13 mouse cellular contexts compared by ENCODE assay signal in the genomic region with DNA sequence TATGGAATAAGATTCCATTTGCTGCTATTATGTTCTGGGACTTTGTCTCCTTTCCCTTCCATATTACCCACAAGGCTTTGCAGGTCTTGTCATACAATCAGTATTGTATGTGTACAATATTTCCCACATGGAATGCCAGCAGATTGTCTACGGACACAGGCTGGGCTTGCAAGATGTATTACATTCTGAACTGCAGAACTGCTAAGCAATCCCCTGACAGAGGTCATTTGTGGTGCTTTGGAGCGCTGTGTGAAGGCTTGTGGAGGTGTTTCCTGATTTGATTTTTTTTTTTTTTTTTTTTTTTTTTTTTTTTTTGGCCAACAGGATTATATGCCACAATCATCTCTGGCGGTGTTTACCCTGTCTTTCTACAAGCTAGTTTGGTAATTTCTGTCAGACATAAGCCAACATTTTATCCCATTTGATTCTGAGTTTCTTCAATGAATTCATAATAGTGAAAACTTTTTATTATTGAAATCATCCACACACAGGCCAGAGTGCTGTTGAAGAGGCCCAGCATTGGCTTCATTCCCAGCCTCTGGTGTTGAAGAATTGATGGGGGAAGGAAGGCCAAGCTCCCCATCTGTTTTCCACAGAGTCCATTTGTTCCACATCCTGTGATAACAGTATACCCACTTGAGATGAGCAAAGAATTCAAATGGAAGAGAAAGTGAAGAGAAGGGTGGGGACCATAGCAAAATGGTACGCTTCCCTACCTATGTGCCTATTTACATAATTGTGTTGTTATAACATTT. TPM values are rescaled to one million over a fixed set of nuclear protein-coding genes. Genes with fewer than 3 reads are reported as not detected.
DNase-seq lines count a peak whose midpoint lies in the region; ATAC-seq and TF ChIP-seq lines count a peak whose summit lies in the region.
"Had no signal": no experiment of that assay in that cellular context is flagged by ENCODE, and none has a peak within 500 bp of the region (broad histone marks: within the 10 kb centered on the region; RNA-seq: fewer than 3 reads in every experiment).

No protein-coding gene starts in this region.

- H3K9ac ChIP-seq in embryonic facial prominence, embryonic 14.5 days (ENCODE audit: low read depth, low read length): no peak overlapping the region
- H3K9ac ChIP-seq in MEL (ENCODE audit: control insufficient read depth, low read depth, low read length, poor library complexity, severe bottlenecking): no peak overlapping the region
- no peak overlapping the region for H3K9ac ChIP-seq in heart, postnatal 0 days (replicated peaks; ENCODE audit: low read depth, low read length)

- DNase-seq in embryonic facial prominence, embryonic 14.5 days (ENCODE audit: low spot score): peak; percentile 69
- no peak for DNase-seq in embryonic facial prominence, embryonic 10.5 days (ENCODE audit: low spot score)
- peak in 1 of 2 experiments; percentile 38 for DNase-seq in layer of hippocampus, adult 2 months (ENCODE audit: low spot score in 2 of 2)
- DNase-seq in layer of hippocampus, postnatal 25 days (ENCODE audit: extremely low spot score in 1 of 2, low spot score in 1 of 2): no peak
- no peak for DNase-seq in MEL (ENCODE audit: low read depth, low spot score)
- peak; percentile 27 for DNase-seq in heart, postnatal 0 days (ENCODE audit: low spot score)
- no peak for DNase-seq in left cerebral cortex, adult 8-10 months (ENCODE audit: low spot score in 2 of 2)
- DNase-seq: adrenal gland, postnatal 36 days; B cell, adult 2 months; kidney, adult 8-10 months; thymus, postnatal 25 days had no signal

- no peak for TF ChIP-seq CTCF in layer of hippocampus, adult 2 months (conservative IDR thresholded peaks at IDR 0.05)
- no peak for TF ChIP-seq CTCF in MEL (IDR thresholded peaks at IDR 0.05 in 2 of 3, conservative IDR thresholded peaks at IDR 0.05 in 1 of 3; ENCODE audit: control insufficient read depth in 1 of 3, insufficient read depth in 1 of 3, low read depth in 2 of 3, low read length in 3 of 3, poor library complexity in 1 of 3, severe bottlenecking in 1 of 3)
- no peak for TF ChIP-seq CTCF in heart, postnatal 0 days (IDR thresholded peaks at IDR 0.05; ENCODE audit: low read depth)

- TF ChIP-seq EP300 in MEL (IDR thresholded peaks at IDR 0.05; ENCODE audit: low read depth in 1 of 2, low read length in 2 of 2): no peak
- no peak for TF ChIP-seq EP300 in heart, postnatal 0 days (IDR thresholded peaks at IDR 0.05; ENCODE audit: low read depth)

- no peaks in the 10 kb centered on the region for H3K79me2 ChIP-seq in MEL (ENCODE audit: control insufficient read depth, insufficient read depth, low read length, poor library complexity)

- no peak overlapping the region for H3K4me3 ChIP-seq in embryonic facial prominence, embryonic 14.5 days (ENCODE audit: low read depth, low read length)
- no peak overlapping the region for H3K4me3 ChIP-seq in embryonic facial prominence, embryonic 10.5 days
- no peak overlapping the region for H3K4me3 ChIP-seq in layer of hippocampus, adult 2 months
- no peak overlapping the region for H3K4me3 ChIP-seq in MEL (ENCODE audit: control insufficient read depth in 1 of 2, insufficient read depth in 1 of 2, low read depth in 2 of 2, low read length in 2 of 2)
- no peak overlapping the region for H3K4me3 ChIP-seq in heart, postnatal 0 days (ENCODE audit: low read depth, low read length)

- ATAC-seq in embryonic facial prominence, embryonic 14.5 days (ENCODE audit: low read depth): no peak
- peak; percentile 49 for ATAC-seq in heart, postnatal 0 days (ENCODE audit: insufficient read depth, low read depth)
- no peak for ATAC-seq in activated CD4-positive, CD25-positive, alpha-beta regulatory T cell, adult 4 months
- ATAC-seq: Patski had no signal

- TF ChIP-seq POLR2A in MEL (IDR thresholded peaks at IDR 0.05; ENCODE audit: control insufficient read depth in 1 of 2, insufficient read depth in 1 of 2, low read depth in 1 of 2, low read length in 2 of 2, poor library complexity in 1 of 2): no peak

- 50% methylated on average over 4 of the region's 4 CpGs for whole genome bisulfite sequencing in embryonic facial prominence, embryonic 14.5 days
- 83% methylated on average over 4 of the region's 4 CpGs for WGBS in embryonic facial prominence, embryonic 10.5 days
- 41% methylated on average over 4 of the region's 4 CpGs for whole genome bisulfite sequencing in heart, postnatal 0 days

- no peaks in the 10 kb centered on the region for H3K27me3 ChIP-seq in embryonic facial prominence, embryonic 14.5 days (replicated peaks; ENCODE audit: control insufficient read depth, insufficient read depth, low read length)
- no peaks in the 10 kb centered on the region for H3K27me3 ChIP-seq in embryonic facial prominence, embryonic 10.5 days (replicated peaks; ENCODE audit: low read depth, poor library complexity, severe bottlenecking)
- no peaks in the 10 kb centered on the region for H3K27me3 ChIP-seq in MEL (ENCODE audit: control insufficient read depth in 1 of 2, insufficient read depth in 2 of 2, low read length in 2 of 2)
- no peaks in the 10 kb centered on the region for H3K27me3 ChIP-seq in heart, postnatal 0 days (ENCODE audit: control insufficient read depth, insufficient read depth, low read length)
- H3K27me3 ChIP-seq: Patski had no signal

- H3K9me3 ChIP-seq in embryonic facial prominence, embryonic 14.5 days (ENCODE audit: control insufficient read depth, low read length): no peaks in the 10 kb centered on the region
- no peaks in the 10 kb centered on the region for H3K9me3 ChIP-seq in embryonic facial prominence, embryonic 10.5 days
- no peaks in the 10 kb centered on the region for H3K9me3 ChIP-seq in MEL (replicated peaks; ENCODE audit: insufficient read depth, low read length)
- no peaks in the 10 kb centered on the region for H3K9me3 ChIP-seq in heart, postnatal 0 days (replicated peaks; ENCODE audit: control insufficient read depth, low read length)

- H3K4me2 ChIP-seq in embryonic facial prominence, embryonic 14.5 days (ENCODE audit: low read depth, low read length): no peak overlapping the region
- no peak overlapping the region for H3K4me2 ChIP-seq in heart, postnatal 0 days (ENCODE audit: low read depth, low read length)

- no peaks in the 10 kb centered on the region for H3K36me3 ChIP-seq in embryonic facial prominence, embryonic 14.5 days (ENCODE audit: control insufficient read depth, insufficient read depth, low read length)
- H3K36me3 ChIP-seq in embryonic facial prominence, embryonic 10.5 days (replicated peaks): no peaks in the 10 kb centered on the region
- peaks cover 0 to 30% of the 10 kb centered on the region in 2 experiments; a peak in 2 of 4 replicates for H3K36me3 ChIP-seq in MEL (ENCODE audit: control insufficient read depth in 1 of 2, insufficient read depth in 2 of 2, low read length in 2 of 2)
- no peaks in the 10 kb centered on the region for H3K36me3 ChIP-seq in heart, postnatal 0 days (replicated peaks; ENCODE audit: control insufficient read depth, insufficient read depth, low read length)

- H3K27ac ChIP-seq in embryonic facial prominence, embryonic 14.5 days (replicated peaks; ENCODE audit: low read depth, low read length): no peak overlapping the region
- H3K27ac ChIP-seq in embryonic facial prominence, embryonic 10.5 days (replicated peaks): no peak overlapping the region
- peak overlapping the region; percentile 52; the same call in 1 of the 2 replicates for H3K27ac ChIP-seq in layer of hippocampus, adult 2 months
- no peak overlapping the region for H3K27ac ChIP-seq in MEL (ENCODE audit: control insufficient read depth, low read depth, low read length)
- H3K27ac ChIP-seq in heart, postnatal 0 days (ENCODE audit: low read depth): no peak overlapping the region

- no peaks in the 10 kb centered on the region for H3K4me1 ChIP-seq in embryonic facial prominence, embryonic 14.5 days (ENCODE audit: control insufficient read depth, insufficient read depth, low read length)
- H3K4me1 ChIP-seq in embryonic facial prominence, embryonic 10.5 days: peaks cover 10% of the 10 kb centered on the region
- H3K4me1 ChIP-seq in MEL (ENCODE audit: control insufficient read depth in 1 of 2, insufficient read depth in 2 of 2, low read length in 2 of 2): peaks cover 17 to 23% of the 10 kb centered on the region in 2 experiments
- H3K4me1 ChIP-seq in heart, postnatal 0 days (ENCODE audit: control insufficient read depth, insufficient read depth): peaks cover 1% of the 10 kb centered on the region

- no peak for TF ChIP-seq RAD21 in MEL (IDR thresholded peaks at IDR 0.05; ENCODE audit: low read depth, low read length)

TF ChIP-seq in MEL, 35 proteins besides CTCF, POLR2A, EP300 and RAD21:
- no peak for TF ChIP-seq SIN3A (IDR thresholded peaks at IDR 0.05; ENCODE audit: low read length)
- peak; percentile 72 for TF ChIP-seq ZNF384 (IDR thresholded peaks at IDR 0.05; ENCODE audit: low read depth, low read length)
TF ChIP-seq in MEL: peak in this region for 1.

RNA-seq across cellular contexts. Expression of gene Ggact, which starts 45.8 kb away (rescaled TPM):
- 11.6 and 15.2 TPM in 2 replicates for polyA plus RNA-seq in embryonic facial prominence, embryonic 14.5 days (2014; fragmentation: Nextera tagmentation; extraction: Ambion mirVana)
- polyA plus RNA-seq in embryonic facial prominence, embryonic 10.5 days (2016; fragmentation: Nextera tagmentation; extraction: Ambion mirVana): 5.3 and 7.2 TPM in 2 replicates
- 10 to 100 TPM; 32.1 to 34.3 TPM for total RNA-seq in layer of hippocampus, adult 2 months (2021)
- total RNA-seq in layer of hippocampus, postnatal 25 days (2021): 10 to 100 TPM; 28.9 to 30.4 TPM
- 47.9 and 54.0 TPM in 2 replicates for total RNA-seq in MEL (2012; rRNA removed)
- 10 to 100 TPM in 1 of 2 experiments, not detected in 1; 64.8 TPM for polyA plus RNA-seq in MEL (2012; ENCODE audit: insufficient read depth in 1 of 2, insufficient read length in 2 of 2, low read depth in 1 of 2, low replicate concordance in 2 of 2, missing spikeins in 1 of 2)
- 28.8 and 52.6 TPM in 2 replicates for total RNA-seq in heart, postnatal 0 days (2014; rRNA removed; ENCODE audit: low replicate concordance)
- polyA plus RNA-seq in heart, postnatal 0 days (2015; fragmentation: Nextera tagmentation; extraction: Ambion mirVana): 23.4 and 26.7 TPM in 2 replicates
- 10 to 100 TPM; 22.4 to 35.6 TPM for polyA plus RNA-seq in activated CD4-positive, CD25-positive, alpha-beta regulatory T cell, adult 4 months (2017; shearing (Covaris generic))
- 10 to 100 TPM; 33.0 to 39.9 (median 34.3) TPM for total RNA-seq in left cerebral cortex, adult 8-10 months (2022)

Comparison
In these comparisons a context has a peak if more than half of its experiments do, and no peak if none do; other contexts are left out.
1. DNase-seq: peak in embryonic facial prominence, embryonic 14.5 days (single experiment) and heart, postnatal 0 days (single experiment); none in embryonic facial prominence, embryonic 10.5 days (single experiment), layer of hippocampus, postnatal 25 days (0 of 2), MEL (single experiment) and left cerebral cortex, adult 8-10 months (0 of 2).